Mouse (Mus musculus) spleen, adult 12 weeks (tissue): ENCODE measurements around the gene Fam92a.
"Not testable (repeated sequence)": the region's sequence is repeated elsewhere in the genome, so short reads cannot be mapped to it uniquely, and the experiment has no call there.

Source experiments
- DNase-seq: peaks from one replicate; pipeline ENCODE4 v3.0.0; 2022; ENCODE audit warnings: low spot score

Gene Fam92a

DNA sequence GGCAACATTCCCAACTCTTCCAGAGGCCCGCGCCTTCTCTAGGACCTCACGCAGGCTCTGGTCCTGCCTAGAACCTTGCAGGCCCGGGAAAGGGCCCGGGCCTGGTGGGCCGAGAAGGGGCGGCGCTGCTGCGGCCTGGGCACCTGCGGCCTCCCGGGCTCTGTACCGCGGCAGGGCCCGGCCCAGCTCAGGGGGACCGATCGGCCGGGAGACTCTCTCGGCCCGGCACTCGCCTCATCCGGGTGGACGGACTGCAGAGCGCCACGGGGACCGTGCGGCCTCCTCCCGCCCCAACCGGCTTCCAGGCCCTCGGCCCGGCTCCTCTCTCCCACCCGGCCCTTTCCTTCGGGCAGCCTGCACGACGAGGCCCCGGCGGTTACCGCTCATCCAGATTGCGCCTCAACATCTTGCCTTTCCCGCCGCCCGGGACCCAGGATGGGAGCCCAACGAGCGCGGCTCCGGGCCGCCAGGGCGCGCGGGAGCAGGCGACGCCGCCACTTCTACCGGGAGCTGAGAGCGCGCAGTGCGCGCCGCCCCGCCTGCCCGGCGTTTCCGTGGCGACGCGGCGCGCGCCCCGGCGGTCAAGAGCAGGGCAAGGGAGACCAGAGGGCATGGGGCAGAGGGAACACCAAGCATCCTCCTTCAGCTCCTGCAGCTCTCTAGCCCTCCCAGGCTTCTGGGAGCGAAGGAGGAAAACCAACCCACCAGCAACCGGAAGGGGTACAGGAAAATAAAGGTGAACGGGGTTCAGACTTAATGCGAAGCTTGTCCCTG, at the start of gene Fam92a:
TSS of gene Fam92a (minus strand) at position 698 of the 774 bp plus-strand sequence.
- DNase-seq = peak; percentile 4

DNA sequence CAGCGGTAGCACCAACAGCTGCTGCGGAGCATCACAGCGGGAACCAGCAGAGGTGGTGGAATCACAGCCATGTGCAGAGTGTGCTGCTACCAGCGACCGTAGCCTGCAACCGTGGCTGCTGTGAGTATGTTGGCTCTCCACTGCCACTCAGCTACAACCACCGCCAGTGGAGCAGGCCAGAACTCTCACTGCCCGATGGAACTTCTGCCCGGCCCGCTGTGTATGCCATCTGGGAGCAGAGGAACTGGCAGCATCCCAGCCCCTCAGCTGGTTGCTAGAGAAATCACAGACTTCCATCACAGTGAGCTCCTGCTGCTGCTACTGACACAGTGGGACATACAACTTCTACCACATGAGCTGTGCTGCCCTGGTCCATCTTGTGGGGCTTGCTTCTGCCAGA, 7.2 kb upstream of the Fam92a start:
- DNase-seq = no peak

DNA sequence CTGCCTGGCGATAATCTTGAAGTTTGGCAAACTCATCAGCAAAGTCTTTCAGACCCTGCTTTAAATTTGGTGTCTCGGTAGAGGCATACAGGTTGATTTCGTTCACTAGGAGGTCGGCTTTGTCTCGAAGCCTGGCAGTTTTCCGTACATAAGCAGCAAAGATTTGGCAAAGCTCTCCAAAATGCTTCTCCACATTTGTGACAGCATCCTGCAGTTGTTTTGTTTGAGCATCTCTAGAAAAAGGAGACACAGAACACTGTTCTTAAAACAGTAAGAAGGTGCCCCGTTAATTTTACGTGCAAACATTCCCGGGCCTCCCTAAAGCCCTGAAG, 863 bp downstream of the Fam92a start:
- no peak for DNase-seq

DNA sequence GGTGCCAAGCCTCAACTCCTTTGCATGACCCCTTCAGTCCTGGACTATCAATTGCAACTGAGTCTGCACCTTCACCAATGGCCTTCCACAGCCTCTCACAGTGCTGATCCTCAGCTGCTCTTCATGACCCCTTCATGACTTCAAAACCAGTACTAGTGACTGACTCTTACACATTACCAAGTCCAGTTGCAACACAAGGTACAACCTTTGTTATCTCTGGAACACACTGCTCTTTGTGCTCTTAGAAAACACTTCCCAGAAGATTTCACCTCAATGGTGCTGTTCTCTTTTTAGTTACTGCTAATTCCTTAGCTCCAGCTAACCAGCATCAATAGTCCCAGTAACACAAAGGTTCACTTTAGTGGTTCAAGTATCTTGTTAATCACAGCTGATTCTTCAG, 24.2 kb downstream of the Fam92a start:
- DNase-seq = no peak

DNA sequence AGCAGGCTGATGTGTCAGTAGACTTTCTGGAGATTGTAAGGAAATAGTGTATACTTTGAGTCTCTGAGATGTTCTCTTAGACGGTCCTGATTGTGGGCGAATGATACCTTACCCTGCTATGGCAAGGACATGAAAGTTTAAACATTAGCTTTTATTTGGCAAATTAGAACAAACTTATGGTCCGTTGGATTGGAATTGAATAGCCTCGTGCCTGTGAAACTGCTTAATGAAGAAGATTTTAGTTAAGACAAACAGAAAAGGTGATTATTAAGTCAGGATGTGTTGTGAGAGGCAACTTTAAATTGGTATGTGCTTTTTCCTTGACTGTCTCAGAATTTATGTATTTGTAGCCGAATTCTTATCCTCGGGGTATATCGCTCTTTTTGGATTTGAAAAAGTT, 30.3 kb downstream of the Fam92a start:
- not testable (repeated sequence) for DNase-seq

DNA sequence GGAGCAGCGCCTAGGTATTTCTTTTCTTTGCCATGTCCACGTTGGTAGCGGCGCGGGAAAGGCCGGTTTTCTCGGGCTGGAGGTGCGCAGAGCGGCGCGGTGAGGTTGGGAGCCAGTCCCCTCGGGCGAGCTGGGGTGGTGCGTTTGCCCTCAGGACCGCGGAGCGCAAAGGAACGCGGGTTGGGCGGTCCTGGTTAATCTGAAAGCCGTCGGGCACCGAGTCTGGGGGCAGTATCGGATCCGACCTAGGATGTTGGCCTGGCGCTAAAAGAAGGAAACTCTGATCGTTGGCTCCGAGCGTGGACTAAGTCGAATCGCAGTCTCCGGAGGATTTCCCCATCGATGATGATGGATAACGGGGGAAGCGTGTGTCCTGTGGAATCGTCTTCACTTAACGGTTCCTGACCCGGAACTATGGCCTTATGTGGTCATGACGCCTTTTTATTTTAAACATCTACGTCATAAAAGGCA, 31.2 kb downstream of the Fam92a start:
- not testable (repeated sequence) for DNase-seq

DNA sequence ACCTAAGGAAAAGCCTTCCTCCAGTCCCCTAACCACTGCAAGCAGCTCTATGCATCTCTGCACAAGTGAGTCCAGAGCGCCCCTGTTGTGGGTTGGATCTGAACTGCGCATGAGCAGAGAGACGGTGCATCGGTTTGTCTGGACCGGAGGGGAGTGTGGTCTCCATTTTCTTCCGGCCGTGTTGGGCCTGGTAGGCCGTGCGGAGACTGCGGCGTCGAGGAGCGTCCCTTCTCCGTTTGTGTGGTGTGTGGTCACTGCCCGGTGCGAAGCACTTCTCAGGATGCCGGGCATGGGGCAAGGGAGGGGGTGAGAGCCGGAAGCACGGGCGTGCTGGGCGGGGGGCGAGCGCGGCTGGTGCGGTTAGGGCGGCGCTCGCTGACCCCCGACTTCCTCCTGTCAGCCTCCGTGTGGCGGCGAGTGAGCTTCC, 31.7 kb downstream of the Fam92a start, which contains the start of gene Rbm12b1:
TSS of gene Rbm12b1 (plus strand) at position 124 of the 427 bp plus-strand sequence.
- DNase-seq = peak; percentile 46
